Mouse (Mus musculus): ENCODE data around the gene Gdf7.

- TF ChIP-seq CTCF (IDR thresholded peaks at IDR 0.05; ENCODE audit: low read depth) = peak; percentile 91
- no peak for TF ChIP-seq EP300 (IDR thresholded peaks at IDR 0.05; ENCODE audit: low read depth)
These were observed 4.7 kb upstream of the Gdf7 start for GRCm38 (mm10) chr12:8306432-8306831.

Measured in liver, embryonic 14.5 days (tissue).